Mouse (Mus musculus) left cerebral cortex, postnatal 25 days (tissue): ENCODE measurements around the gene Polr2c. TPM values are rescaled to one million over a fixed set of nuclear protein-coding genes. Genes with fewer than 3 reads are reported as not detected.
"Not testable (repeated sequence)": the region's sequence is repeated elsewhere in the genome, so short reads cannot be mapped to it uniquely, and the experiment has no call there.

Experiments
- DNase-seq, 2 experiments: peaks; one replicate each; pipeline ENCODE4 v3.0.0; 2022; ENCODE audit warnings: low spot score in 2 of 2, mixed read lengths in 1 of 2
- intact Hi-C: fragments of 180-260 bp; cut with DNase I; formaldehyde crosslinking; loops from one replicate; pipeline ENCODE4 v1.15.1; 2025
- total RNA-seq, 2 experiments: library from RNA; stranded (reverse); gene quantifications; 2 replicates each; pipeline ENCODE4 v1.2.3; 2021

The Polr2c gene
- 10 to 100 TPM; 67.4 to 76.6 TPM for total RNA-seq

DNA sequence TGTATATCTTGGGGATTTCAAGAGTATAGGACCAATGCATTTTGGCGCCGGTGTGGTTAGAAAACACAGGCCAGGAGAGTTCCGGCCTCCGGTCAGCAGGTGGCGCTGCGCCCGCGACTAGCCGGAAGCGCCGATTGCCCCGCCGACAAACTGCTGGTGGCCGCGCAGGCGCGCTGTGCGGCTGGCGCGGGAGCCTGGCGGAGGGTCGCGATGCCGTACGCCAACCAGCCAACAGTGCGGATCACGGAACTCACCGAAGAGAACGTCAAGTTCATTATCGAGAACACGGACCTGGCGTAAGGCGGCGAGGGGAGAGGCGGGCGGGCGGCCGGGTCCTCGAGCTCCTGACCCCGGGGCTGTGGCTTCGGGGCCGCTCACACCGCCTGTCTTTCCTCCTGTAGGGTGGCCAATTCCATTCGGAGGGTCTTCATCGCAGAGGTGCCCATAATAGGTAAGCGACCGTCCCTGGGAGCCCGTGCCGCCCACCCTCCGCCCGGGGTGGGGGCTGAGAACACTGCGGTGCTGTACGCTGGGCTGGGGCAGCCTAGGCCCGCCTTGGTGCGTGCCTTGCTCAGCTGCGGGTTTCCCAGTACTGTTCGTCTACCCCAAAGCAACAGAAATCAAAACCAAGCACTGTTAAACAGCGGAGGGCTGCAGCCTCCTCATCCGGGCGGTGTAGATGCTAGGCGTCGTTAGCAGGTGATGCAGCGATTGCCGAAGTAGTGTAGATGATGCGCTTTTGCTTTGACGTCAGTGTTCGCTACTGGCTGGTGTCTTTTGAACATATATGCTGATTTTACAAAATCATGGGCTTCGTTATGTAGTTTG is at the start of gene Polr2c:
Polr2c (plus strand) TSS at position 105 of the 828 bp plus-strand sequence.
- intact Hi-C loops: no loop called here
- peak; percentile 92 to 94 for DNase-seq

- intact Hi-C loops: no loop called here
- no peak for DNase-seq
Measured at GRCm38 (mm10) chr8:94807506-94807905, 49.7 kb upstream of the Polr2c start.

DNA sequence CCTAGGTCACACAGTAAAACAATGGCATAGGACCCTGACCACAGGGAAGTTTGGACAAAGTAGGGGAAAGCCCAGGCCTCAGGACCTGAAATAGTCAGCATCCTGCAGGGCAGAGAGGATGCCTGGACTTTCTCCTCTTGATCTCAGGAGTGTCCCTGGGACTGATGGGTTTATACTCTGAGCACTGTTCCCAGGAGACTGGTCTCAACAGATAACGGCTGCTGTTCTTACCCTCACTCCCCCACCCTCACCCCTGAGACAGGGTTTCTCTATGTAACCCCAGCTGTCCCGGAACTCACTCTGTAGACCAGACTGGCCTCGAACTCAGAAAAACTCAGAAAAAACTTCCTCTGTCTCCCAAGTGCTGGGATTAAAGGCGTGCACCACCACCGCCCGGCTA is 48.9 kb upstream of the Polr2c start:
- intact Hi-C loops: no loop called here
- DNase-seq: no peak

DNA sequence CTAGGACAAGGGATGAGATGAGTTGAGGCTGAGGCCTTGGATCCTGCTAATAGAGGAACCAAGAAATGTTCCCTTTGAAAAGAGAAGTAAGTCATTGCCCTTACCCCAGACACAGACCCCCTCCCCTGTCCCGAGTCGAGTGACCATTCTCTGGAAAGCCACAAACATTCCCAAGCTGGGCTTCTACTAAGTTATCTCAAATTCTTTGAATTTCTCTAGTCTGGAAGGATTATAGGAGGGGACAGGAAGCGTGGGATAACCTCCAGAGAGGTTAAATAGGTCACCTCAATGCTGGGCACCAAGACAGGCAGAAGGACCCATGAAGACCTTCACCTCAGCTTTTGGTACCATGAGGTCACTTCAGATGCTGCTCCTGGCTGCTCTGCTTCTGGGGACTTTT is 47.1 kb upstream of the Polr2c start, which contains the start of gene Ccl17:
Ccl17 (plus strand) TSS at position 301 of the 400 bp plus-strand sequence.
- intact Hi-C loops: loop anchor here (2.0 kb wide), 1 partner anchor 37 kb away; the partner anchor contains the start of gene Cx3cl1
- no peak for DNase-seq

GRCm38 (mm10) chr8:94810855-94811254 is 46.4 kb upstream of the Polr2c start:
- DNase-seq: peak in 1 of 2 experiments; percentile 53
- intact Hi-C loops: loop anchor here (2.0 kb wide), 1 partner anchor 38 kb away; the partner anchor contains the start of gene Cx3cl1

- no peak for DNase-seq
- intact Hi-C loops: loop anchor here (1.0 to 2.0 kb wide), 2 partner anchors 39 to 107 kb away; partner anchors contain the start of gene Cx3cl1
Measured at GRCm38 (mm10) chr8:94811654-94812053, 45.6 kb upstream of the Polr2c start.

DNA sequence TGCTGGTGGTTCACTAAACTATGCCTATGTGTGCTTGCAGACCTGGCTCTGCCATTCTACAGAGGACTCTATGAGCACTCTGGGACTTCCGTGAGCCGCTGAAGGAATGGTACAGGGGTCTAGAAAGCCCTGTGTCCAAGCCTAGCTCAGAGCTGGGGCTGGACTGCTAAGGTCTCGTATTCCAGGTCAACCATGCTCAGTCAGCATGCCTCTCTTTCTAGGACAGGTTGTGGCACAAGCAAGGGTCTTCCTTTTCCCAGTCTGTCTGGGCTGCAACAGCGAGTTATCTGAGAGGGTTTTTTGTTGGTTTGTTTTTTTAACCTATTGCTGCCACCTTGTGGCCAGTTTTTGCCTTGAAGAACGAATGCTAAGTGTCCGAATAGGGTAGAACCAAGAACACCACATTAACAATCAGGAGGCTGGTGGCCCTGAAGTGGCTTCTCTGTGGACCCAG is 44.6 kb upstream of the Polr2c start:
- DNase-seq: peak; percentile 94 to 96
- intact Hi-C loops: loop anchor here (1.0 kb wide), 1 partner anchor 108 kb away; no protein-coding TSS in a partner anchor

- DNase-seq: no peak
- intact Hi-C loops: no loop called here
Measured at GRCm38 (mm10) chr8:94814556-94814955, 42.7 kb upstream of the Polr2c start.

DNA sequence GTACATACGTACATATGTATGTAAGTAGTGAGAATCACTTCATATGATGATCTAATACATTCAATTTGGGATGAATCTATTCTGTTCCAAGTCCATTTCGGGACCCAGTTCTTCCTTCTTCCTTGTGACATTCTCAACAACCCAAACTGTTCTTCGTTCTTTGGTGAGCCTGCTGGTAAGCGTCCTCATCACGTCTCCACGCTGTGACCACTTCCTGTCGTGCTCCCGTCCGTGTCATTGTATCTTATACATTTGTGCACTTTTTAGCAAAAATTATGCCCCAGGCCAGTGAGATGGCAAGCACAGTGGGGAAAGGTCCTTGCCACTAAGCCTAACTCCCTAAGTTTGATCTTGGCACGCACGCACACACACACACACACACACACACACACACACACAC is 39.3 kb upstream of the Polr2c start:
- no peak for DNase-seq
- intact Hi-C loops: no loop called here

DNA sequence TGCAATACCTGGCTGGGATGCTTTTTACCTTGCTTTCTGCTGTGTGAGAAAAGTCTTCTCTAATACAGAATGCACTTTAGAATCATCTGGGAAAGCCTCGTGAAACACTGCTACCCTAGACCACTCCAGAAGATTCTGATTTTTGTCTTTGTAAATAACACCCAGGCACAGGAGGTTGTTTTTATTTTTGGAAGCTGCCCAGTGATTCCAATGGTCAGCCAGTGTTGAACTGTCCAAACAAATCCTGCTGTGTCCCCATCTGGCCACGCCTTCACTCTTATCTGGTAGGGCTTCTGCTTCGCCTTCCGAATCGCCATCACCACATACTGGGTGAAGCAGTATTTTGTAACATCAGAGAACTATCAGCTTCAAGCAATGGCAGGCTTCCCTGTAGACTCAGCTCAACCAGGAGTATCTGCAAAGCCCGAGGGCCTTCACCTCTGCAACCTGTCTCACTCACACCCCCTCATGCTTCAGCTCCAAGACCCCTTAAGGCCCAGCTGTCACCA is 37.5 kb upstream of the Polr2c start:
- intact Hi-C loops: no loop called here
- no peak for DNase-seq

DNA sequence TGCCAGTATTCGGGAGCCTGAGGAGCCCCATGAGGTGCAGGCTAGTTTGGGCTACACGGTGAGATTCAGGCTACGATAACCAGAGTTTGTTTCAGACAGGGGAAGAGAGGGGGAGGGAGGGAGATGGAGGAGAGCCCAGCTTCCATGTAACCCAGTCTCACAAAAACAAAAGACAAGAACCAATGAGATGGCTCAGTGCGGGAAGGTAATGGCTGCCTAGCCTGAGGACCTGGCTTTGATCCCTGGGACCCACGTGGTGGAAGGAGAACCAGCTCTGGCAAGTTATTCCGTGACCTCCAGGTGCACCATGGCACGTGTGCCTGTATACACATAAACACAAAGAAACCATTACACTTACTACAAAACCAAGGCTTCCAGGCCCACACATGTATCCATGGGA is 36.7 kb upstream of the Polr2c start:
- intact Hi-C loops: no loop called here
- DNase-seq: no peak

GRCm38 (mm10) chr8:94821381-94821780 is 35.9 kb upstream of the Polr2c start:
- DNase-seq: no peak
- intact Hi-C loops: no loop called here

DNA sequence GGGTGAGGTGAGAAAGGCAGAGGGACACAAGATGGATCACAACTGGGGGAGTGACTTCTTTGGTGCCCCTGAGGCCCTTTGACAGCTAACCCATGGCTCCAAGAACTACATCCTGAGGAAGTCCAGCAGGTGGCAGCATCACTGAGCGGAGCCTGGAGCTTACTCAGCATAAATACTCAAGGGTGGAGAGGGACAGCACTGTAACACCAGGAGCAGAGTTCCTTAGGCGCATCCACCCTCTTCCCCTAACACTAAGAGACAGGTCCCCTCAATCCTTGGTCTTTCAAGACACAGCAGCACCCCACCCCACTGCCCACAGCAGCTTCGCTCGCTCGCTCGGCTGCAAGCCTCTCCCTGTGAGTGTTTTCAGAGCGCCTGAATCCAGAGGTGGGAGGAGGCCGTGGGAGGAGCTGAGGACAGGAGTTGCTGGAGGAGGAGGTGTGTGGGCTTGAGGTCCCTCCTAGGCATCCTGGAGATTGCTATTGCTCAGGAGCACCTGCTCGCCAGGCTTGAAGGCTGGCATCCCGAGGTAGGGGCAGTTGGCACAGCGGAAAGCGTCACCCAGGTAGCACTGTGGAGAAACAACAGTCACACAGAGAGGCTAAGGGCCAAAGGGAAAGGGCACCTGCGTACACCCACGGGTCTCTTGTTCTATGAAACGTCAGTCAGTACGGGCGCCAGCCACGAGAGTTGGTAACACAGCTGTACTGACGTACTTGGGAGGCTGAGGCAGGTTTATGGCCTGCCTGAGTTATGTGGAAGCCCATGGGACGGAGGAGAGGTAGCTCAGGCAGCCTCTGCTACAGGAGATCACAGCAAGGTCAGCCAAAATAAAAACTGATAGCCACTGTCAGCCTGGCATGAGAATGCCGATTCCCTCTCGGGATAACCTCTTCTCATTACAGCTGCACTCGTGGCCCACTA is 34.4 kb upstream of the Polr2c start:
- peak; percentile 61 to 69 for DNase-seq
- intact Hi-C loops: loop anchor here (2.0 kb wide), 1 partner anchor 86 kb away; no protein-coding TSS in a partner anchor

GRCm38 (mm10) chr8:94825170-94825569 is 32.1 kb upstream of the Polr2c start:
- intact Hi-C loops: no loop called here
- no peak for DNase-seq

DNA sequence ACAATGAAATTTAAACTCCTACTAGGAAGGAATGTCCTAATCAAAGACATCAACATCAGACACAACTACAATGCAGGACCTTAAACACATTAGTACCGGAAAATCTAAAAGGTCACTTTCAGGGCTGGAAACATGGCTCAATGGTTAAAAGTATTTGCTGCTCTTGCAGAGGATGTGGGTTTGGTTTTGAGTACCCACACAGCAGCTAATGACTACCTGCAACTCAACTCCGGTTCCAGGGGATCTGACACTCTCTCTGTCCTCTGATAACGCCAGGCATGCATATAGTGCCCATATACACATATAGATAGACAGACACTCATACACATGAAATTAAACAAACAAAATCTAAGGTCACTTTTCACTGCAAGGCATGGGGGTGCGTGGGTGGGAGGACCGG is 31.0 kb upstream of the Polr2c start:
- intact Hi-C loops: no loop called here
- DNase-seq: no peak

DNA sequence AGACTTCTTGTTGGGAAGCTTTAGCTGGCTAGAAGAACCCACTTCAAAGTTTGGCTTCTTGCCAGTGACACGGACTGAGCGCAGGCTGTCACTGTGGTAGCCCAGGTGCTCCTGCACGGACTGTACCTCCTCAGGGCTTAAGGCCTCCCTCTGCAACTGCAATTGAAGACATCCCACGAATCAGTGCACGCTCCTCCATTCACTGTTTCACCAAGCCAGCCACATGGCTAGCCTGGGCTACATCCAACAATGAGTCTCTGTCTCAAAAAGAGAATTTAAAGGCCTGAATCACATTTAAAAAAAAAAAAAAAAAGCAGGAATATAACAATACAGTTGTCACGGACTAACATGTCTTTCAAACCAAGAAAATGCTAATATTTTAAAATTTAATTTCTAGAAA is 29.0 kb upstream of the Polr2c start:
- intact Hi-C loops: no loop called here
- DNase-seq: no peak

DNA sequence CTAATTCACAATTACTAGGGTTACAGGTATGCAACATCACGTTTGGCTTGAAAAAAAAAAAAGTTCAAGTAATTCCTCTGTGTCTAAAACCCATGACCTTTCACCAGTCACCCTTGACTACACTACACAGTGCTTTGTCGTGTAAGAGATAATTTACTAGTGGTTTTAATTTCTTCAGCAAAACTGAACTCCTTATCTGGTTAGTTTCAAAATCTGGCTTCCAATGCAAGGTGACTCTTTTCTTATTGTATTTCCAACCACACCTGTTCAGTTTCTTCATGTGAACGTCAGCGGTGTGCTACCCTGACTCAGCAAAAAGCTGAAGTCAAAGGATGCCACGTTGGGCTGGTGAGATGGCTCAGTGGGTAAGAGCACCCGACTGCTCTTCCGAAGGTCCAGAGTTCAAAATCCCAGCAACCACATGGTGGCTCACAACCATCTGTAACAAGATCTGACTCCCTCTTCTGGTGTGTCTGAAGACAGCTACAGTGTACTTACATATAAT is 23.3 kb upstream of the Polr2c start:
- intact Hi-C loops, DNase-seq: not testable (repeated sequence)

GRCm38 (mm10) chr8:94835751-94836150 is 21.5 kb upstream of the Polr2c start:
- intact Hi-C loops, DNase-seq: not testable (repeated sequence)

DNA sequence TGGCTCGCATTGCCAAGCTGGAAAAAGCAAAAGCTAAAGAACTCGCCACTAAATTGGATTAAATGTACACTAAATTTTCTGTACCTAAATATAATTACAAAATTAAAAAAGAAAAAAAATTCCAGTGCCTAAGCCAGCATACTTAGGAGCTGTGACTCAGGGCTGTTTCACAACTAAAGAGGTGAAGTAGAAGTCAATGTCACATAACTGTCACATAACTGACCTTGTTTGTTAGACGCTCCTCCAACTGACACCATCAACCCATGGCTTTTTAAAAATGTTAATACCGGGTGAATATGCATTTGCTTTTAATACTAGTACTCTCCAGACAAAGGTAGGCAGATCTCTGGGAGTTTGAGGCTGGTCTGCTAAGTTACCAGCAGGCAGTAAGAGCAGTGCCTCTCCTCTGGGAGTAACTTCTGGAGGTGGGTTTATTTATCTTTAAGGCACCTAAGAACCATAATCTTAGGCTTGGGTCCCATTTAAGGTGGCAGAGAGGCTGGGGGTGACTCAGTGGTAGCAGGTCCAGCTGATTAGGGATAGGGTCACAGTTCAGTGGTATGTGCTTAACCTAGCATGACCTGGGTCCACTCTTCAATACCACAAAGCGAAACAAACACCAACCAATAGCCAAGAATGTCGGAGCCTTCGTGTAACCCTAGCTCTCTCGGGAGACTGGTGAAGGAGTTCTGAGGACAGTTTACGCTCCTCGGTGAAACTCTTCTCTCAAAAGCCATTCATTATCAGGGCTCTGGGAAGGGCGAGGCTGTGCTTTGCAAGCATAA is 20.6 kb upstream of the Polr2c start:
- DNase-seq: no peak
- intact Hi-C loops: no loop called here
